Mouse (Mus musculus) thymus, adult 2 months (tissue): Measurements from ENCODE around the gene Ctso.

Experiments
- CTCF ChIP-seq: fragments of 200-500 bp; IDR thresholded peaks from 2 replicates; pipeline ENCODE4 v1.5.1; 2012; ENCODE audit warnings: mild to moderate bottlenecking, control low read depth, low read length, moderate library complexity, borderline replicate concordance; ENCODE audit not compliant: control insufficient read depth, poor library complexity, insufficient read depth; ENCODE audit errors: extremely low read depth
- POLR2A ChIP-seq: fragments of 200-500 bp; IDR thresholded peaks from 2 replicates; pipeline ENCODE4 v1.6.1; 2012; ENCODE audit warnings: mild to moderate bottlenecking, low read length, control low read depth, moderate library complexity; ENCODE audit not compliant: control insufficient read depth, poor library complexity, insufficient read depth; ENCODE audit errors: extremely low read depth

GRCm38 (mm10) chr3:81985100-81985499 is 52.7 kb downstream of the Ctso start:
- TF ChIP-seq POLR2A (no peak), CTCF (no peak)
